Mouse (Mus musculus) colon, adult 2 months (tissue): ENCODE measurements around the gene Nicn1. TPM values are rescaled to one million over a fixed set of nuclear protein-coding genes. Genes with fewer than 3 reads are reported as not detected.

Experiments used
- polyA plus RNA-seq: library from polyadenylated mRNA; depleted of rRNA; stranded (reverse); fragments of >200 nt; gene quantifications from 2 replicates; pipeline ENCODE4 v1.2.3, GENCODE M21; 2012; rRNA removed

Nicn1 gene
- polyA plus RNA-seq = 10.7 and 12.1 TPM in 2 replicates

GRCm38 (mm10) chr9:108290016-108290750 is at the start of gene Nicn1:
Nicn1 (plus strand) TSS chr9:108290429.

GRCm38 (mm10) chr9:108263690-108264190 is 26.5 kb upstream of the Nicn1 start, which contains the start of gene Dag1:
Dag1 (minus strand) TSS chr9:108263958.

GRCm38 (mm10) chr9:108296453-108297355 is 6.5 kb downstream of the Nicn1 start, which contains the start of gene Amt:
Amt (plus strand) TSS chr9:108296853.

GRCm38 (mm10) chr9:108305629-108306520 is 15.6 kb downstream of the Nicn1 start, which contains the start of the genes Rhoa and Tcta:
Rhoa (plus strand) TSS chr9:108306129.
Tcta (minus strand) TSS chr9:108306160.

GRCm38 (mm10) chr9:108338886-108339781 is 48.9 kb downstream of the Nicn1 start, which contains the start of gene Gpx1:
Gpx1 (plus strand) TSS chr9:108338903.

Other genes starting within 250 kb of the Nicn1 start
- gene Gmppb, start 241.2 kb upstream of the Nicn1 start, polyA plus RNA-seq = 37.4 and 38.5 TPM in 2 replicates
- gene Amigo3, start 237.3 kb upstream of the Nicn1 start, polyA plus RNA-seq = 13.0 and 13.5 TPM in 2 replicates
- 0.31 and 0.59 TPM in 2 replicates for gene Mst1, start 210.0 kb upstream of the Nicn1 start, polyA plus RNA-seq
- gene Rnf123, start 207.1 kb upstream of the Nicn1 start, polyA plus RNA-seq = 79.7 and 82.5 TPM in 2 replicates
- 125 and 159 TPM in 2 replicates for gene Apeh, start 195.8 kb upstream of the Nicn1 start, polyA plus RNA-seq
- gene Bsn, start 100.0 kb upstream of the Nicn1 start, polyA plus RNA-seq = 3.3 and 3.5 TPM in 2 replicates
- gene Dag1, start 26.5 kb upstream of the Nicn1 start, polyA plus RNA-seq = 69.1 and 74.7 TPM in 2 replicates
- gene Amt, start 6.4 kb downstream of the Nicn1 start, polyA plus RNA-seq = 8.7 and 10.3 TPM in 2 replicates
- gene Rhoa, start 15.7 kb downstream of the Nicn1 start, polyA plus RNA-seq = 90.9 and 92.1 TPM in 2 replicates
- gene Tcta, start 15.7 kb downstream of the Nicn1 start, polyA plus RNA-seq = 44.9 and 50.3 TPM in 2 replicates
- 1,237 and 1,448 TPM in 2 replicates for gene Gpx1, start 48.5 kb downstream of the Nicn1 start, polyA plus RNA-seq
- 57.9 and 63.9 TPM in 2 replicates for gene Usp4, start 57.4 kb downstream of the Nicn1 start, polyA plus RNA-seq
- 1.2 TPM in 1 of 2 replicates, not detected in the other for gene 1700102P08Rik, start 102.4 kb downstream of the Nicn1 start, polyA plus RNA-seq
- gene Ccdc36, start 138.1 kb downstream of the Nicn1 start, polyA plus RNA-seq = not detected in 2 replicates
- not detected in 2 replicates for gene BC048562, start 146.1 kb downstream of the Nicn1 start, polyA plus RNA-seq
- gene Ccdc71, start 170.1 kb downstream of the Nicn1 start, polyA plus RNA-seq = 25.7 and 26.6 TPM in 2 replicates
- 42.4 and 45.5 TPM in 2 replicates for gene Klhdc8b, start 171.2 kb downstream of the Nicn1 start, polyA plus RNA-seq
- gene Lamb2, start 189.3 kb downstream of the Nicn1 start, polyA plus RNA-seq = 70.8 and 77.4 TPM in 2 replicates
- 128 and 131 TPM in 2 replicates for gene Usp19, start 200.2 kb downstream of the Nicn1 start, polyA plus RNA-seq
- 237 and 356 TPM in 2 replicates for gene Qars, start 217.3 kb downstream of the Nicn1 start, polyA plus RNA-seq
- 80.5 and 83.8 TPM in 2 replicates for gene Qrich1, start 226.4 kb downstream of the Nicn1 start, polyA plus RNA-seq